Mouse (Mus musculus) embryonic facial prominence, embryonic 11.5 days (tissue): ENCODE results near the gene Map10. TPM values are rescaled to one million over a fixed set of nuclear protein-coding genes. Genes with fewer than 3 reads are reported as not detected.

Source experiments
- ATAC-seq: fragments of 200-750 bp; cut with Nextera tagmentation; replicated peaks from 2 replicates; pipeline ENCODE4 v1.8.0; 2017; ENCODE audit warnings: low read depth; ENCODE audit not compliant: insufficient number of reproducible peaks, low FRiP score, low TSS enrichment
- DNase-seq: peaks from one replicate; pipeline ENCODE4 v3.0.0-alpha.2; 2015; ENCODE audit warnings: low spot score
- H3K27ac ChIP-seq: fragments of 300-500 bp; sonication (generic); replicated peaks from 2 replicates; pipeline ENCODE4 v1.5.1; 2014; ENCODE audit warnings: mild to moderate bottlenecking, low read depth, low read length, control low read depth
- H3K27me3 ChIP-seq: fragments of 300-500 bp; sonication (generic); 2 replicates; pipeline ENCODE4 v1.6.1; 2014; ENCODE audit warnings: mild to moderate bottlenecking, low read length, moderate library complexity, mixed read lengths; ENCODE audit not compliant: control insufficient read depth, insufficient read depth
- H3K36me3 ChIP-seq: fragments of 300-500 bp; sonication (generic); replicated peaks from 2 replicates; pipeline ENCODE4 v1.6.1; 2014; ENCODE audit warnings: low read depth, mild to moderate bottlenecking, low read length, moderate library complexity, mixed read lengths; ENCODE audit not compliant: control insufficient read depth, insufficient read depth
- H3K4me1 ChIP-seq: fragments of 300-500 bp; sonication (generic); 2 replicates; pipeline ENCODE4 v1.6.1; 2014; ENCODE audit warnings: low read length, mixed read lengths; ENCODE audit not compliant: control insufficient read depth, insufficient read depth
- H3K4me2 ChIP-seq: fragments of 300-500 bp; sonication (generic); 2 replicates; pipeline ENCODE4 v1.6.1; 2014; ENCODE audit warnings: low read depth, mild to moderate bottlenecking, control low read depth, low read length, moderate library complexity
- H3K4me3 ChIP-seq: fragments of 300-500 bp; sonication (generic); 2 replicates; pipeline ENCODE4 v1.5.1; 2014; ENCODE audit warnings: low read depth, low read length, control low read depth
- H3K9ac ChIP-seq: fragments of 300-500 bp; sonication (generic); replicated peaks from 2 replicates; pipeline ENCODE4 v1.6.1; 2014; ENCODE audit warnings: mild to moderate bottlenecking, control low read depth, low read length
- H3K9me3 ChIP-seq: fragments of 300-500 bp; sonication (generic); replicated peaks from 2 replicates; pipeline ENCODE4 v1.6.1; 2016; ENCODE audit warnings: mild to moderate bottlenecking, low read length, inconsistent platforms, mixed read lengths; ENCODE audit not compliant: control insufficient read depth
- WGBS: fragments of 180-500 bp; shearing (Covaris S2); extraction: QIAGEN DNeasy Blood & Tissue Kit; methylation state at CpG from one replicate; pipeline ENCODE4 v1.1.7; 2014; 5-methylcytosine and 5-hydroxymethylcytosine counted together
- polyA plus RNA-seq: library from polyadenylated mRNA; unstranded; fragments of >200 nt; fragmentation: Nextera tagmentation; extraction: Ambion mirVana; gene quantifications from 2 replicates; pipeline ENCODE4 v1.2.1, GENCODE M21; 2014

Gene Map10
- polyA plus RNA-seq, 1 experiment from 2014 or later = 8.4 TPM

- WGBS = 78% methylated on average over 15 of the region's 15 CpGs
- Histone ChIP-seq H3K4me2 (no peak overlapping the region), H3K36me3 (no peaks in the 10 kb centered on the region), H3K9me3 (no peaks in the 10 kb centered on the region), H3K27ac (no peak overlapping the region), H3K4me3 (no peak overlapping the region), H3K9ac (no peak overlapping the region), H3K4me1 (no peaks in the 10 kb centered on the region), H3K27me3 (no peaks in the 10 kb centered on the region)
- ATAC-seq = no peak
- no peak for DNase-seq
Observed at GRCm38 (mm10) chr8:125690166-125690915, 20.7 kb downstream of the Map10 start.

GRCm38 (mm10) chr8:125690961-125691360 is 21.3 kb downstream of the Map10 start:
- WGBS = 85% methylated on average over 3 of the region's 3 CpGs
- no peaks in the 10 kb centered on the region for H3K36me3 ChIP-seq
- H3K4me1 ChIP-seq = no peaks in the 10 kb centered on the region
- no peaks in the 10 kb centered on the region for H3K27me3 ChIP-seq
- H3K4me2 ChIP-seq = no peak overlapping the region
- no peaks in the 10 kb centered on the region for H3K9me3 ChIP-seq
- H3K27ac ChIP-seq = no peak overlapping the region
- H3K9ac ChIP-seq = no peak overlapping the region
- DNase-seq = no peak
- ATAC-seq = no peak
- no peak overlapping the region for H3K4me3 ChIP-seq

- H3K4me2 ChIP-seq = no peak overlapping the region
- H3K9ac ChIP-seq = no peak overlapping the region
- H3K27ac ChIP-seq = no peak overlapping the region
- H3K4me1 ChIP-seq = no peaks in the 10 kb centered on the region
- 83% methylated on average over 5 of the region's 5 CpGs for WGBS
- no peak overlapping the region for H3K4me3 ChIP-seq
- ATAC-seq (no peak), DNase-seq (no peak)
- no peaks in the 10 kb centered on the region for H3K9me3 ChIP-seq
- no peaks in the 10 kb centered on the region for H3K27me3 ChIP-seq
- no peaks in the 10 kb centered on the region for H3K36me3 ChIP-seq
Observed at GRCm38 (mm10) chr8:125692447-125692846, 22.8 kb downstream of the Map10 start.

GRCm38 (mm10) chr8:125693197-125693596 is 23.6 kb downstream of the Map10 start:
- ATAC-seq (no peak), DNase-seq (no peak)
- Histone ChIP-seq H3K9ac (no peak overlapping the region), H3K4me3 (no peak overlapping the region), H3K36me3 (no peaks in the 10 kb centered on the region), H3K27me3 (no peaks in the 10 kb centered on the region), H3K4me2 (no peak overlapping the region), H3K9me3 (no peaks in the 10 kb centered on the region), H3K27ac (no peak overlapping the region), H3K4me1 (no peaks in the 10 kb centered on the region)
- WGBS = 87% methylated on average over 3 of the region's 3 CpGs

- Histone ChIP-seq H3K27ac (no peak overlapping the region), H3K4me2 (no peak overlapping the region), H3K9me3 (no peaks in the 10 kb centered on the region), H3K4me1 (no peaks in the 10 kb centered on the region), H3K36me3 (no peaks in the 10 kb centered on the region), H3K4me3 (no peak overlapping the region), H3K27me3 (no peaks in the 10 kb centered on the region), H3K9ac (no peak overlapping the region)
- no peak for DNase-seq
- ATAC-seq = no peak
- 92% methylated on average over 6 of the region's 6 CpGs for WGBS
Observed at GRCm38 (mm10) chr8:125695951-125696350, 26.3 kb downstream of the Map10 start.

GRCm38 (mm10) chr8:125699391-125700025 is 29.9 kb downstream of the Map10 start:
- H3K4me1 ChIP-seq = no peaks in the 10 kb centered on the region
- no peak overlapping the region for H3K9ac ChIP-seq
- H3K36me3 ChIP-seq = no peaks in the 10 kb centered on the region
- H3K4me2 ChIP-seq = no peak overlapping the region
- H3K27me3 ChIP-seq = no peaks in the 10 kb centered on the region
- WGBS = 81% methylated on average over 6 of the region's 6 CpGs
- DNase-seq = no peak
- no peak overlapping the region for H3K27ac ChIP-seq
- H3K9me3 ChIP-seq = no peaks in the 10 kb centered on the region
- H3K4me3 ChIP-seq = no peak overlapping the region
- no peak for ATAC-seq

- Histone ChIP-seq H3K9me3 (no peaks in the 10 kb centered on the region), H3K4me3 (no peak overlapping the region), H3K4me2 (no peak overlapping the region), H3K4me1 (no peaks in the 10 kb centered on the region), H3K9ac (no peak overlapping the region), H3K27ac (no peak overlapping the region), H3K36me3 (no peaks in the 10 kb centered on the region), H3K27me3 (no peaks in the 10 kb centered on the region)
- DNase-seq (no peak), ATAC-seq (no peak)
- 62% methylated on average over 7 of the region's 7 CpGs for WGBS
Observed at GRCm38 (mm10) chr8:125700407-125700806, 30.8 kb downstream of the Map10 start.

GRCm38 (mm10) chr8:125702868-125703473 is 33.4 kb downstream of the Map10 start:
- WGBS = 86% methylated on average over 15 of the region's 15 CpGs
- Histone ChIP-seq H3K9me3 (no peaks in the 10 kb centered on the region), H3K4me3 (no peak overlapping the region), H3K27me3 (no peaks in the 10 kb centered on the region), H3K36me3 (no peaks in the 10 kb centered on the region), H3K27ac (no peak overlapping the region), H3K4me2 (no peak overlapping the region), H3K4me1 (no peaks in the 10 kb centered on the region), H3K9ac (no peak overlapping the region)
- no peak for DNase-seq
- ATAC-seq = no peak
